Mouse (Mus musculus) gastrocnemius, postnatal 36 days (tissue): ENCODE data around the gene Mrln. TPM values are rescaled to one million over a fixed set of nuclear protein-coding genes. Genes with fewer than 3 reads are reported as not detected.

ENCODE experiments used
- DNase-seq, 2 experiments: peaks; one replicate each; pipeline ENCODE4 v3.0.0; 2022
- intact Hi-C: fragments of 180-260 bp; cut with DNase I; formaldehyde crosslinking; loops from one replicate; pipeline ENCODE4 v1.15.1; 2025
- total RNA-seq, 2 experiments: library from RNA; stranded (reverse); gene quantifications; 2 replicates each; pipeline ENCODE4 v1.2.3; 2021

The Mrln gene
- total RNA-seq, 2 experiments from 2014 or later = 116 to 137 TPM

DNA sequence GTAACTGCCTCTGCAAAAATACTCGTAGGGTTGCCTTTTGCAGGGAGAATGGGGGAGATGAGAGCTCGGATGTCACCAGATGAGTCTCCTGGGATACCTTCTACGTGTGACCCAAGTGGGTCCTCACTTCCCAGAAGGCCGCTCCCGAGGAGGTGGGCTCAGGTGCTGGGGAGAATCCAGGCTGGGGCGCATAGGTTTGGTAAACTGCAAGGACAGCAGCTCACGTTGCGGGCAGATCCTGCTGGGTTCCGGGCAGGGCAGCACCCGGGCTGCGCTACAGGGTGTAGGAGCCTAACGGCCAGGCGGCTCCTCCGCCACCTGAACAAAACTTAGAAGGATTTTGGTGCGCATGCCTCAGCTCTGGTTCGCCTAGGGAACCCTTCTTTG is 41.1 kb downstream of the Mrln start:
- intact Hi-C loops = loop anchor here (2.0 kb wide), 1 partner anchor 39 kb away; no protein-coding TSS in a partner anchor
- peak in 1 of 2 experiments; percentile 34 for DNase-seq

DNA sequence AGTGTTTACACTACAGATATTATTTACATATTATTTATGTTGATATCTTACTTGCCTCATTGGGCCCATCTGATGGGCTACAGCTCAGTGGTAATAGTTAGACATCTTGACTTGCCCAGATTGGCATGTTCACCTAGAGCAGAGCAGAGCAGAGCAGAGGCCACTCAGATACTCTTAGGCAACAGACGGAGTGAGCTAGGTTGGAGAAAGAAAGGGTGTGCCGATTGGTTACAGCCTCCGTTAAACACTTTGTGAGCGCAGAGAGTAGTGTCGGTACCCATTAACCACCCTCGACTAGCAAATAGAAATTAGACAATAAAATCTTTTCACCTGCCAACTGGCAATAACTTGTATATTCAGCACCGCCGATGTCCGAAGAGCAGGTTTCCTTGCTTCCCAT is 41.6 kb downstream of the Mrln start:
- intact Hi-C loops = no loop called here
- no peak for DNase-seq

DNA sequence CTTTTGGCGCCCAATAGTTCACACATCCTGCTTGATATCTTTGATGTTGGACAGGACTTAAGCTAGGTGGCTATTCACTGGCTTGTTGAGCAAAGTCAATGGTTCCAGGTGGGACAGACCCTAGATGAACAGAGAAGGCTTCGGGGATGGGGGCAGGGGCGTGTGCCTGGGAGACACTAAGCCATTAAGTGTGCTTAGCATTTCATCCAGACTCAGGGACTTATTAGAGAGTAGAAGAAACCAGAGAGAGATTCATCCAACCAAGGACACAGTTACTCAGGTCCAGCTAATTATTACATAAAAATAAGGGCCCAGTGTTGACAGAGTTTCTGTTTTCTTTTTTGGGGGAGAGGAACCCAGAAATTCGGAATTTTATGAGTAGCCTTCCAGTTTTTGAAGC is 45.9 kb downstream of the Mrln start:
- intact Hi-C loops = no loop called here
- DNase-seq = no peak

DNA sequence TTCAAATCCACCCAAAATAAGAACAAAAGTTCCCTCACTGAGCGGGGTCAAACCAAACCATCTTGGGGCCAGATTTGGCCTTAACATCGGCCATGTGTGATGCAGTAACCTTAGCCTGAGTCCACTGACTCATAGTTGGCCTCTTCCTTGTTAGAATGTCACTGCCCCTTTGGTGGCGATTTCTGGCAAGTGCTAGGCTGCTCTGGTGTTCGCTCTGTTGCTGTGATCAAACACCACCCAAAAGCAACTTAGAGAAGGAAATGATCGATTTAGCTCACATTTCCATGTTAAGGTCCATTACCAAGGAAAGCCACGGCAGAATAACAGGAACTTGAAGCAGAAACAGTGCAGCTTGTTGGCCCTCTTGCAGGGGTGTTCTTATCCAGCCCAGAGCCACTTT is 46.3 kb downstream of the Mrln start:
- DNase-seq = peak in 1 of 2 experiments; percentile 24

DNA sequence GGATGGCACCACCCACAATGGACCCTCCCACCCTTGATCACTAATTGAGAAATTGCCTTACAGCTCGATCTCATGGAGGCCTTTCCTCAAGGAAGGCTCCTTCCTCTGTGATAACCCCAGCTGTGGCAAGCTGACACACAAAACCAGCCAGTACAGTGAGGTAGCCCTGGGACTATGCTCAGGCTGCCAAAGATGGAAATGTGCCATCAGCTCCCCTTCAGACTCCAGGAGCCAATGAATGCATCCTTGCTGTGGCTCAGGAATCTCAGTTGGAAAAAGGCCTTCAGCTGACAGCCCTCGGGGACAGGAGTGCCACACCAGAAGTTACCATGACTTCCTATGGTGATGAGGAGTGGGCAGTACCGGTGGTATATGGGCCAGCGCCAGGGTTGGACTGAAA is 50.2 kb downstream of the Mrln start:
- DNase-seq = no peak
- intact Hi-C loops = no loop called here

More for the DNA sequence above, 46.3 kb downstream of the Mrln start:
- intact Hi-C loops = no loop called here

DNA sequence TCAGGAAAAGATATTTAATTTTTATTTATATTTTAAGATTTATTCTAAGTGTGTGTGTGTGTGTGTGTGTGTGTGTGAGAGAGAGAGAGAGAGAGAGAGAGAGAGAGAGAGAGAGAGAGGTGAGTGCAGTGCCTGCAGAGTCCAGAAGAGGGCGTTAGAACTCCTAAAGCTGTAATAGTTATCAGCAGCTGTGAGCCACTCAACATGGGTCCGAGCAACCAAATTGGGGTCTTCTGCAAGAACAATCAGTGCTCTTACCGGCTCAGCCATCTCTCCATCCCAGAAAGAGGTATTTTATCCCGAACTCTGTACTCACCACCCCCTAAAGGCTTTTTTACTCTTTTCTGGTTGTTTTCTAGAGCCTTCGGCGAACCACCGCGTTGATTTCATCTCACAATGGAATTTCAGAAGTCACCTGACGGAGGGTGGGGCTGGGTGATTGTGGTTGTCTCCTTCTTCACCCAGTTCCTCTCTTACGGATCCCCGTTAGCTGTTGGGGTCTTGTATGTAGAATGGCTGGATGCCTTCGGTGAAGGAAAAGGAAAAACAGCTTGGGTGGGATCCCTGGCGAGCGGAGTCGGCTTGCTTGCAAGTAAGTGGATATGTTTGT is 51.2 kb downstream of the Mrln start:
- DNase-seq = no peak
- intact Hi-C loops = no loop called here

DNA sequence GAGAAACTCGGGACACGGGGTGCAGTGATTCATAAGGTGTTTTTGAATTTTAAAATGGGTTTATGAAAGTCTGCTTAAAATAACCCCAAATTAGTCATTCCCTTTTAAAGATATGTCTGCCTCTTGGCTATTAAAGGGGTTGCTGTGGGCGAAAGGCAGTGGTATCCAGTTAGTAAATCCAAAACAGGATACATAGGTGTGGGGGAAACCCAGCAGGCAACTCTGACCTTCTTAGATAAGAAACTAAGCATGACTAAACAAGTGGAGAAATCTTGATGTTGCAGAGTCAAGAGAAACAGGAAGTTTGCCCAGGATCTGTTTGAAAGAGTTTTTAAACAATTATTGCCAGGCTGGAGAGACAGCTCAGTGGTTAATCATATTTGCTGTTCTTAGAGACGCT is 52.6 kb downstream of the Mrln start:
- DNase-seq = no peak
- intact Hi-C loops = no loop called here

DNA sequence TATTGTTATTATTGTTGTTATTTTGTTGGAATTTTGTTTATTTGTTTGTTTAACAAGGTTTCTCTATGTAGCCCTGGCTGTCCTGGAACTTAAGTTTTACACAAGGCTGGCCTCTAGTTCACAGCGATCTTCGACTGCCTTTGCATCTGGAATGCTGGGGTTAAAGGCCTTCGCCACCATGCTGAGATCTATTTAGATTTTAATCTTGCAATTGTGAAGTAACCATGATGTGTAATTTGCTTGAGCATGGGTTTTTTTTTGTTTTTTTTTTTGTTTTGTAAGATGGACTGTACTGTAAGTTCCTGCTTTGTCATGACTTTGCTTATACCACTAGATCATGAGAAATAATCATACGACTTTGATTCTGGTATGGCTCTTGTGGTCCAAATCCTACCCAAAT is 56.4 kb downstream of the Mrln start:
- DNase-seq = no peak
- intact Hi-C loops = no loop called here

DNA sequence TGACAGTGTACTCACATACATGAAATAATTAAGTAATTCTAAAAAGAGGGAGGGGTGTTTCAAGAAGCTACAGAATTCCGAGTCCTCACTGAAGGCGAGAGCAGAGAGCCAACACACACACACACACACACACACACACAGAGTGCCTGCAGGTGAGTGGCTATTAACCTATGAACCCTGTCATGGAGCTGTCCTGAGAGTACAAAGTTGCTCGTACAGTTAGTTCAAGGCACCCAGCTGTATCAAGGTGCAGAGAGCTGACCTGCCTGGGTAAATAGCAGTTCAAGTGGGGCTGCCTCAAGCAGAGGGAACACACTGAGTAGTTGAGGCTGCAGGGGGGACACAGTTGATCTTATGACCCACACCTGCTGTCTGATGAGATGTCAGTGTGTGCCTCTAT is 57.6 kb downstream of the Mrln start:
- intact Hi-C loops = no loop called here
- no peak for DNase-seq

DNA sequence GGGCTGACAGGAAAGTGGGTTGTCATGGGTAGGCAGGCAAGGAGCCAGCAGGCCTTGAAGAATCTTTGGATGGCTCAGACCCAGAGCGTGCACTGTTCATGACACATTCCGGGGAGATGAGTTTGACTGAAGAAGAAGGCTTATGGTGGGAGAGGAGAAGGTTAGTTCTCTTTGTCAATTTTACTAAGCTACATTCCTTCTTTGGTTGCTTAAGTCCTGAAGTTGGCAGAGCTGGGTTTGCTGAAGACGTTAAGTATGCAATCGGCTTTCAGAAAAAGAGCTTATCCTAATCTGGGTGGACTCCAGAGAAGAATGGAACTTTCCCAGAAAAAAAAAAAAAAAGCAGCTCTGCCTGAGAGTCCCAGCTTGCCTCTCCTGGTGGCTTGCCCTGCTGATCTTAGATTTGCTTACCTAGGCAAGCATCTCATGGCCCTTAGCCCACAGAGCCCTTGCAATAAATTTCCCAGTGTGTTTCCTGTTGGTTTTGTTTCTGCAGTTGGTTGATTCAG is 59.3 kb downstream of the Mrln start:
- intact Hi-C loops = no loop called here
- DNase-seq = no peak

DNA sequence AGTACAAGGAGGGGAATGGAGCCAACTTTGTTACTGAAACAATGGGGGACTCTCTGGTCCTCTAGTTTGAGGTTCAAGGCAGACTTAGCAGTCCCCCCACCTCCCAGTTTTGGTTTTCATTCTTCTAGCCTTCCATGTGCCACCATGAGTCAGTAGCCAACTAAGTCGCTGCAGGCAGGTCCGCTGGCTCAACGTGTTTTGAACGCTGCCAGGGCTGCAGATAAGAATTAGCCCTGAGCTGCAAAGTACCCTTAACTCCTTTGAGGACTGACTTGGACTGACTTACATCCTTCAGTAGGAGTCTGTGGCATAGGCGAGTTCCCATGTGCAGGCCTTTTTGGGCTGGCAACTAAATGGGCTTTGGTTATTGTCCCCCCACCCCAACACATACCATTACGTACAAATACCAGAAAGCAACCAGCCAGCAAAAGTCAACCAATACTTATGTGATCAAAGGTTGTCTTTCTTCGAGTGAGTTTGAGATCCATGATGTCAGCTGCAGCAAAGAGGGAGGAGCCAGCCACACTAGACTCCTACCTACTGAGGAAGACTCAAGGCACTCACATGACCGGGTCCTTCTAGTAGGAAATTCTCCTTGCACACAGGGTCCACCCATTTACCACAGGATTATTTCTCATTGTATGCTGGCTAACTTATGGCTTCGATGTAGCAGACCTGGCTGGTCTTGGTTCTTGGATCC is 60.0 kb downstream of the Mrln start:
- intact Hi-C loops = no loop called here
- no peak for DNase-seq

DNA sequence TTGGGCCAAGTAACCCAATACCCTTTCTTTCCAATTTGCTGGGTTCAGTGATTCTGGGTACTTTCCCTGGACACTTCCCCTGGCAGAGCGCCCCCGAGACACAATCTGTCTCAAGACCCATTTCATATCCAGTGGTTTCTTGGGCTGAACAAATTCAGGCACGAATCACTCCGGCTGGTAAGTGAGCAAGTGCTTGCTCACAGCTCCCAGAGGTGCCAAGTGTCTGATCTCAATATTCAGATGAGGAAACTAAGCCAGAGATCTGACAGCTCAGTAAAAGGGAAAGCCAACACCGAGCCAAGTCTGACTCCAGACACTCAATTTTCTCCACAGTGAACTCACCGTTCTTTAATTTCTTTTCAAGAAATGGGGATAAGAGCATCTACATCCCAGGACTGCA is 62.0 kb downstream of the Mrln start:
- intact Hi-C loops = no loop called here
- no peak for DNase-seq

DNA sequence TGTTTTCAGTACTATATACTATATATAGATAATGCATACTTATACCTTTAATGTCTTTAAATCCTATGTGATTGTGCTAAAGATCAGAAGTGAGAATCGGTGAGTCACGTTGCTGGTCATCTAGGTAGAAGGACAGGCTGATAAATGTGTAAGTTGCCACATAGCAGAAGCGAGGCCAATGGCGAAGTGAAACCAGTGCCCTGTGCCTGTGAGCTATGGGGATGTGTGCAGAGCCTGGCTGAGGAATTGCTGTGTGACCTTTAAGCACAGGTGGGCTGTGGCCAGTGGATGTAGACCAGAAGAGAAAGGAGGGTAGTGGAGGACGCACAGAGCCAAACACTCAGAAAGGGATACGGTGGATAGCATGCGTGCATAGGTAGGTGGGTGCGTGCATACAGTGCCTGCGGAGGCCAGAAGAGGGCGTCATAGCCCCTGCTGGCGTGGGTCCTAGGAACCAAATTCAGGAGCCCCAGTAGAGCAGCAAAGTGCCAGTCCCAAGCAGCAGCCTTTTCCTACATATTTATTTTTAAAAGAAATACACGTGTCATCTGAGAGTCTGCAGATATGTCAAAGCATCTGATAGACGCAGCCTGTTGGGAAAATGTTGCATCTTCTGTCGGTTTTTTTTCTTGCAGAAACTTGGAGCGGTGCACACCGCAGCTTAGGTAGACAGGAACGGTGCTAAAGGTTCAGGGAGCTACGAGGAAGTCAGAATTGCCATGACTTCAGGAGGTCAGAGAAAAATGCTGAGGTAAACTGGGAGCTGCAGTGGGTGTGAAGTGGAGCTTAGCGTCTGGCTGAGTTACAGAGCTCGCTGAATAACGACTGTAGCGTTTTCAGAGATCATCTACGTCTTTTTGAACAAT is 64.3 kb downstream of the Mrln start:
- intact Hi-C loops = no loop called here
- DNase-seq = no peak

Other genes starting within 250 kb of the Mrln start
- gene Ccdc6, start 107.5 kb upstream of the Mrln start, total RNA-seq = 100 to 1,000 TPM; 100 to 121 TPM
- 1 to 10 TPM; 3.7 to 5.6 TPM for gene Slc16a9, start 40.4 kb downstream of the Mrln start, total RNA-seq
- 1 to 10 TPM; 4.7 to 5.8 TPM for gene Fam13c, start 235.8 kb downstream of the Mrln start, total RNA-seq